Mouse (Mus musculus): ENCODE data around the gene Sec14l4. TPM values are rescaled to one million over a fixed set of nuclear protein-coding genes. Genes with fewer than 3 reads are reported as not detected.

Gene Sec14l4
- polyA plus RNA-seq, 1 experiment from 2014 or later, result not detected

DNA sequence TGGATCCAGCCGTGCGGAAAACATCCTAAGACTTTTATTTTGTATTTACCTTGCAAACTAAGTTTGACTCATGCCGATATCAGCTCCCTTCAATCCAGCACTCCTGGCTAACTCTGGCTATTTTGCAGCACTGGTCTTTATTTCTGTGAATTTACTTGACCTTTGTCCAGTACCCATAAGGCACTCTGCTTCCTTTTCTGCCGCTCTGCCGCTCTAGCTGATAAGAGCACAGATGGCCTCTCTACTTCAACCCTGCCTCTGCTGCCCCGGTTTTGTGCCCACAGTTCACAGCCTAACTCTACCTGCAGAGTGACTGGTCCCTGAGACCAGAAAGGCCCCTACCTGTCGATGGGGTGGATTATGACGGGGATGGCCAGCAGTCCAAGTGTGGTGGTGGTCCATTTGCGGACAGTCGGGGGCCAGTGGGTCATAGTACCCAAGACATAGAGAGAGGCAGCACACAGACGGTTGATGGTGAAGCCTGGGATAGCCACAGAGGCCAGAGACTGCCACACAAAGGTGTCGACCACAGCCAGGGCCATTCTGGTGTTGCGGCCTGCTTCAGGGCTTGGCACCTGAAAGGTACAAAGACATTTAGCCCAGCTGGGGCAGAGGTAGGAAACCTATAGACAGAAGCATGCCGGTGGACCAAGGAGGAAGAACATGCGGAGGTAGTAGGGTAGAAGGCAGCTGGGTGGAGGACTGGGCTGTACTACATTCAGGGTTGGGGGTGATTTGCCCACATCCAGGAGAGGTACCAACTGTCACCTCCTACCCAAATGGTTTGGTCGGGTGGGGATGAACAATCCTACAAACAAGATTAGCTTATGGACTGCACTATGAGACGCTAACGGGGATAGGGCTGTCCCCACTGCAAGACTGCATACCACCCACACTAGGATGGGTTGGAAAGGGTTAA lies 62.5 kb downstream of the Sec14l4 start:
- Histone ChIP-seq H3K27ac (replicated peaks) (no peak overlapping the region), H3K9me3 (no peaks in the 10 kb centered on the region), H3K9ac (no peak overlapping the region), H3K4me1 (replicated peaks) (peaks cover 30% of the 10 kb centered on the region), H3K36me3 (peaks cover 25% of the 10 kb centered on the region), H3K4me3 (peak overlapping the region; percentile 58), H3K4me2 (peak overlapping the region; percentile 95), H3K27me3 (no peaks in the 10 kb centered on the region)
- WGBS, result 87% methylated on average over 18 of the region's 18 CpGs
- ATAC-seq (ENCODE audit: low FRiP score, low read depth), result no peak

GRCm38 (mm10) chr11:4094378-4095170 lies 63.3 kb downstream of the Sec14l4 start:
- WGBS, result 7% methylated on average over 23 of the region's 24 CpGs
- Histone ChIP-seq H3K27me3 (no peaks in the 10 kb centered on the region), H3K9me3 (no peaks in the 10 kb centered on the region)

GRCm38 (mm10) chr11:4095171-4096053 lies 64.2 kb downstream of the Sec14l4 start, which contains the start of gene Mtfp1:
Gene Mtfp1 (minus strand): TSS chr11:4095445.
- no peaks in the 10 kb centered on the region for H3K9me3 ChIP-seq
- no peak for ATAC-seq (ENCODE audit: low FRiP score, low read depth)
- 7% methylated on average over 34 of the region's 34 CpGs for WGBS
- H3K27ac ChIP-seq (replicated peaks), result peak within 1 kb of the TSS; percentile 82
- H3K4me2 ChIP-seq, result peak within 1 kb of the TSS; percentile 95
- H3K27me3 ChIP-seq, result no peaks in the 10 kb centered on the region
- peaks cover 24% of the 10 kb centered on the region for H3K36me3 ChIP-seq
- H3K9ac ChIP-seq, result peak within 1 kb of the TSS; percentile 45
- H3K4me3 ChIP-seq, result peak within 1 kb of the TSS; percentile 58
- H3K4me1 ChIP-seq (replicated peaks), result peaks cover 30% of the 10 kb centered on the region

More at GRCm38 (mm10) chr11:4094378-4095170, 63.3 kb downstream of the Sec14l4 start:
- Histone ChIP-seq H3K9ac (peak overlapping the region; percentile 45), H3K27ac (replicated peaks) (peak overlapping the region; percentile 82), H3K36me3 (peaks cover 25% of the 10 kb centered on the region), H3K4me2 (peak overlapping the region; percentile 95), H3K4me1 (replicated peaks) (peaks cover 30% of the 10 kb centered on the region), H3K4me3 (peak overlapping the region; percentile 58)
- ATAC-seq (ENCODE audit: low FRiP score, low read depth), result no peak

- Histone ChIP-seq H3K9me3 (no peaks in the 10 kb centered on the region), H3K27me3 (no peaks in the 10 kb centered on the region), H3K4me3 (peak overlapping the region; percentile 58), H3K4me1 (replicated peaks) (peaks cover 30% of the 10 kb centered on the region), H3K36me3 (peaks cover 15% of the 10 kb centered on the region), H3K27ac (replicated peaks) (peak overlapping the region; percentile 90), H3K4me2 (peak overlapping the region; percentile 95), H3K9ac (peak overlapping the region; percentile 66)
- WGBS, result 3% methylated on average over 45 of the region's 45 CpGs
- ATAC-seq (ENCODE audit: low FRiP score, low read depth), result peak; percentile 96
Observed at GRCm38 (mm10) chr11:4096054-4096984, 65.1 kb downstream of the Sec14l4 start.

- Histone ChIP-seq H3K4me1 (replicated peaks) (peaks cover 30% of the 10 kb centered on the region), H3K4me2 (peak overlapping the region; percentile 95), H3K27me3 (no peaks in the 10 kb centered on the region), H3K9ac (peak overlapping the region; percentile 66), H3K27ac (replicated peaks) (peak overlapping the region; percentile 90), H3K9me3 (no peaks in the 10 kb centered on the region), H3K4me3 (peak overlapping the region; percentile 58), H3K36me3 (peaks cover 7% of the 10 kb centered on the region)
- peak; percentile 28; the same call in 1 of the 2 replicates for ATAC-seq (ENCODE audit: low FRiP score, low read depth)
- 29% methylated on average over 10 of the region's 10 CpGs for WGBS
Observed at GRCm38 (mm10) chr11:4097091-4097621, 65.9 kb downstream of the Sec14l4 start.

Other genes with a start within 250 kb of the Sec14l4 start
- 28.7 and 33.1 TPM in 2 replicates for gene Osbp2, start 167.6 kb upstream of the Sec14l4 start, polyA plus RNA-seq (2015; fragmentation: Nextera tagmentation; extraction: Ambion mirVana)
- gene 4921536K21Rik, start 136.4 kb upstream of the Sec14l4 start, polyA plus RNA-seq (2015; fragmentation: Nextera tagmentation; extraction: Ambion mirVana), result 0.43 and 0.53 TPM in 2 replicates
- 28.4 and 33.1 TPM in 2 replicates for gene Dusp18, start 136.2 kb upstream of the Sec14l4 start, polyA plus RNA-seq (2015; fragmentation: Nextera tagmentation; extraction: Ambion mirVana)
- gene Slc35e4, start 116.8 kb upstream of the Sec14l4 start, polyA plus RNA-seq (2015; fragmentation: Nextera tagmentation; extraction: Ambion mirVana), result 17.3 and 20.3 TPM in 2 replicates
- 27.2 and 28.3 TPM in 2 replicates for gene Tcn2, start 99.3 kb upstream of the Sec14l4 start, polyA plus RNA-seq (2015; fragmentation: Nextera tagmentation; extraction: Ambion mirVana)
- gene Pes1, start 67.5 kb upstream of the Sec14l4 start, polyA plus RNA-seq (2015; fragmentation: Nextera tagmentation; extraction: Ambion mirVana), result 55.2 and 57.5 TPM in 2 replicates
- gene 4930556J24Rik, start 54.7 kb upstream of the Sec14l4 start, polyA plus RNA-seq (2015; fragmentation: Nextera tagmentation; extraction: Ambion mirVana), result 0.13 TPM in 1 of 2 replicates, not detected in the other
- 9.5 and 9.8 TPM in 2 replicates for gene Gal3st1, start 47.8 kb upstream of the Sec14l4 start, polyA plus RNA-seq (2015; fragmentation: Nextera tagmentation; extraction: Ambion mirVana)
- 0.39 and 0.86 TPM in 2 replicates for gene Sec14l3, start 33.4 kb downstream of the Sec14l4 start, polyA plus RNA-seq (2015; fragmentation: Nextera tagmentation; extraction: Ambion mirVana)
- gene Mtfp1, start 64.0 kb downstream of the Sec14l4 start, polyA plus RNA-seq (2015; fragmentation: Nextera tagmentation; extraction: Ambion mirVana), result 10.7 and 12.3 TPM in 2 replicates
- 6.1 and 6.4 TPM in 2 replicates for gene Sec14l2, start 92.0 kb downstream of the Sec14l4 start, polyA plus RNA-seq (2015; fragmentation: Nextera tagmentation; extraction: Ambion mirVana)
- 46.4 and 48.7 TPM in 2 replicates for gene Rnf215, start 103.7 kb downstream of the Sec14l4 start, polyA plus RNA-seq (2015; fragmentation: Nextera tagmentation; extraction: Ambion mirVana)
- gene Ccdc157, start 128.8 kb downstream of the Sec14l4 start, polyA plus RNA-seq (2015; fragmentation: Nextera tagmentation; extraction: Ambion mirVana), result 8.3 and 10.0 TPM in 2 replicates
- gene Sf3a1, start 128.9 kb downstream of the Sec14l4 start, polyA plus RNA-seq (2015; fragmentation: Nextera tagmentation; extraction: Ambion mirVana), result 46.5 and 52.9 TPM in 2 replicates
- gene Tbc1d10a, start 155.3 kb downstream of the Sec14l4 start, polyA plus RNA-seq (2015; fragmentation: Nextera tagmentation; extraction: Ambion mirVana), result 36.3 and 38.1 TPM in 2 replicates
- 4.6 and 5.3 TPM in 2 replicates for gene Castor1, start 186.8 kb downstream of the Sec14l4 start, polyA plus RNA-seq (2015; fragmentation: Nextera tagmentation; extraction: Ambion mirVana)
- gene Osm, start 205.0 kb downstream of the Sec14l4 start, polyA plus RNA-seq (2015; fragmentation: Nextera tagmentation; extraction: Ambion mirVana), result not detected in 2 replicates
- 0.08 TPM in 1 of 2 replicates, not detected in the other for gene Lif, start 226.1 kb downstream of the Sec14l4 start, polyA plus RNA-seq (2015; fragmentation: Nextera tagmentation; extraction: Ambion mirVana)

Data from hindbrain, embryonic 15.5 days (tissue).